17 mouse cellular contexts compared by ENCODE assay signal in genomic region chr17:87332887-87333286, GRCm38 (mm10). TPM values are rescaled to one million over a fixed set of nuclear protein-coding genes. Genes with fewer than 3 reads are reported as not detected.
A peak's percentile ranks its signal among the peaks of the same experiment; 100 is the strongest.
DNase-seq lines count a peak whose midpoint lies in the region; ATAC-seq and TF ChIP-seq lines count a peak whose summit lies in the region.
"Had no signal": no experiment of that assay in that cellular context is flagged by ENCODE, and none has a peak within 500 bp of the region (broad histone marks: within the 10 kb centered on the region; RNA-seq: fewer than 3 reads in every experiment).

No protein-coding gene starts in this region.

- no peak for ATAC-seq in midbrain, embryonic 14.5 days (ENCODE audit: low FRiP score, low TSS enrichment)
- ATAC-seq: intestine, embryonic 16.5 days; lung, postnatal 0 days had no signal

- DNase-seq in gastrocnemius, adult 2 months = no peak
- DNase-seq in gastrocnemius, postnatal 25 days = no peak
- DNase-seq in midbrain, embryonic 10.5 days (ENCODE audit: low spot score) = no peak
- DNase-seq in midbrain, embryonic 14.5 days = no peak
- DNase-seq in embryonic facial prominence, embryonic 10.5 days (ENCODE audit: low spot score) = no peak
- DNase-seq in telencephalon, adult 2 months (ENCODE audit: low read depth, low spot score) = peak; percentile 70
- no peak for DNase-seq in embryo, embryonic 9.5 days (ENCODE audit: extremely low spot score)
- DNase-seq: heart, postnatal 10 days; kidney, postnatal 36 days; spleen, adult 18-20 months; thymus, adult 2 months had no signal

- H3K4me2 ChIP-seq in midbrain, embryonic 14.5 days (ENCODE audit: low read length) = no peak overlapping the region
- H3K4me2 ChIP-seq: heart, embryonic 11.5 days; limb, embryonic 15.5 days had no signal

- peaks cover 49% of the 10 kb centered on the region for H3K4me1 ChIP-seq in midbrain, embryonic 10.5 days
- peaks cover 36% of the 10 kb centered on the region for H3K4me1 ChIP-seq in midbrain, embryonic 14.5 days (ENCODE audit: control insufficient read depth, insufficient read depth, low read length)
- peaks cover 50% of the 10 kb centered on the region for H3K4me1 ChIP-seq in embryonic facial prominence, embryonic 10.5 days

- no peak overlapping the region for H3K9ac ChIP-seq in midbrain, embryonic 14.5 days (replicated peaks; ENCODE audit: low read length)
- H3K9ac ChIP-seq: hindbrain, embryonic 15.5 days; limb, embryonic 15.5 days; midbrain, embryonic 12.5 days had no signal

- H3K27me3 ChIP-seq in midbrain, embryonic 10.5 days (ENCODE audit: low read depth, poor library complexity, severe bottlenecking) = peaks cover 29% of the 10 kb centered on the region
- peaks cover 3% of the 10 kb centered on the region; the same call in 1 of the 2 replicates for H3K27me3 ChIP-seq in midbrain, embryonic 14.5 days (ENCODE audit: control insufficient read depth, insufficient read depth, low read length)
- peaks cover 38% of the 10 kb centered on the region for H3K27me3 ChIP-seq in embryonic facial prominence, embryonic 10.5 days (replicated peaks; ENCODE audit: low read depth, poor library complexity, severe bottlenecking)
- H3K27me3 ChIP-seq: hindbrain, embryonic 15.5 days; limb, embryonic 15.5 days had no signal

- no peaks in the 10 kb centered on the region for H3K36me3 ChIP-seq in midbrain, embryonic 10.5 days
- no peaks in the 10 kb centered on the region for H3K36me3 ChIP-seq in midbrain, embryonic 14.5 days (ENCODE audit: control insufficient read depth, insufficient read depth, low read length)
- H3K36me3 ChIP-seq in embryonic facial prominence, embryonic 10.5 days (replicated peaks) = no peaks in the 10 kb centered on the region
- H3K36me3 ChIP-seq: hindbrain, embryonic 15.5 days; limb, embryonic 15.5 days; midbrain, embryonic 12.5 days had no signal

- H3K9me3 ChIP-seq in midbrain, embryonic 10.5 days (replicated peaks) = no peaks in the 10 kb centered on the region
- H3K9me3 ChIP-seq in midbrain, embryonic 14.5 days (ENCODE audit: control insufficient read depth, low read length) = no peaks in the 10 kb centered on the region
- H3K9me3 ChIP-seq in embryonic facial prominence, embryonic 10.5 days = no peaks in the 10 kb centered on the region
- H3K9me3 ChIP-seq: hindbrain, embryonic 15.5 days; limb, embryonic 15.5 days; midbrain, embryonic 12.5 days had no signal

- TF ChIP-seq CTCF in gastrocnemius, adult 2 months (IDR thresholded peaks at IDR 0.05) = no peak

- H3K4me3 ChIP-seq in gastrocnemius, adult 2 months = no peak overlapping the region
- H3K4me3 ChIP-seq in midbrain, embryonic 10.5 days = no peak overlapping the region
- H3K4me3 ChIP-seq in midbrain, embryonic 14.5 days (replicated peaks; ENCODE audit: low read depth, low read length) = no peak overlapping the region
- no peak overlapping the region for H3K4me3 ChIP-seq in embryonic facial prominence, embryonic 10.5 days
- H3K4me3 ChIP-seq: hindbrain, embryonic 15.5 days; limb, embryonic 15.5 days; midbrain, embryonic 12.5 days had no signal

- 91% methylated on average over 6 of the region's 6 CpGs for WGBS in midbrain, embryonic 10.5 days
- 86% methylated on average over 6 of the region's 6 CpGs for WGBS in midbrain, embryonic 14.5 days
- 80% methylated on average over 6 of the region's 6 CpGs for WGBS in embryonic facial prominence, embryonic 10.5 days

- H3K27ac ChIP-seq in gastrocnemius, adult 2 months = peak overlapping the region; percentile 66
- H3K27ac ChIP-seq in midbrain, embryonic 10.5 days (replicated peaks) = peak overlapping the region; percentile 81
- H3K27ac ChIP-seq in midbrain, embryonic 14.5 days (replicated peaks; ENCODE audit: low read depth, low read length) = no peak overlapping the region
- peak overlapping the region; percentile 24 for H3K27ac ChIP-seq in embryonic facial prominence, embryonic 10.5 days (replicated peaks)
- H3K27ac ChIP-seq: limb, embryonic 15.5 days; midbrain, embryonic 12.5 days had no signal

- intact Hi-C loops in gastrocnemius, adult 2 months (cut with DNase I) = no loop called here

RNA-seq across cellular contexts. Expression of gene Ttc7, which starts 50.2 kb away (rescaled TPM):
- total RNA-seq in gastrocnemius, adult 2 months (2021) = 10 to 100 TPM in 1 of 2 experiments, 1 to 10 TPM in 1; 8.9 to 15.9 TPM
- 1 to 10 TPM; 7.1 to 8.4 TPM for total RNA-seq in gastrocnemius, postnatal 25 days (2021)
- polyA plus RNA-seq in midbrain, embryonic 10.5 days (2016; fragmentation: Nextera tagmentation; extraction: Ambion mirVana) = 3.5 and 5.4 TPM in 2 replicates
- polyA plus RNA-seq in midbrain, embryonic 14.5 days (2014; fragmentation: Nextera tagmentation; extraction: Ambion mirVana) = 3.6 and 5.0 TPM in 2 replicates
- 3.6 and 4.0 TPM in 2 replicates for polyA plus RNA-seq in embryonic facial prominence, embryonic 10.5 days (2016; fragmentation: Nextera tagmentation; extraction: Ambion mirVana)
